9 mouse cellular contexts compared by ENCODE assay signal in genomic region chr9:53975122-53975518, GRCm38 (mm10). TPM values are rescaled to one million over a fixed set of nuclear protein-coding genes. Genes with fewer than 3 reads are reported as not detected.
DNase-seq lines count a peak whose midpoint lies in the region; ATAC-seq lines count a peak whose summit lies in the region.
"Had no signal": no experiment of that assay in that cellular context is flagged by ENCODE, and none has a peak within 500 bp of the region (broad histone marks: within the 10 kb centered on the region; RNA-seq: fewer than 3 reads in every experiment).

Gene Elmod1, minus strand, starts transcription at chr9:53975301.

- peak within 1 kb of the TSS; percentile 54; the same call in 1 of the 2 replicates for H3K9ac ChIP-seq in heart, embryonic 14.5 days (ENCODE audit: low read length)
- peak within 1 kb of the TSS; percentile 86 for H3K9ac ChIP-seq in forebrain, embryonic 15.5 days (replicated peaks)
- no peak within 1 kb of the TSS for H3K9ac ChIP-seq in kidney, embryonic 14.5 days (ENCODE audit: low read depth, low read length)
- H3K9ac ChIP-seq in limb, embryonic 13.5 days, result peak within 1 kb of the TSS; percentile 56
- H3K9ac ChIP-seq in neural tube, embryonic 13.5 days, result peak within 1 kb of the TSS; percentile 90

- H3K4me1 ChIP-seq in heart, embryonic 14.5 days (ENCODE audit: control insufficient read depth in 2 of 2, insufficient read depth in 2 of 2, low read length in 2 of 2), result peaks cover 0 to 6% of the 10 kb centered on the region in 2 experiments; a peak in 1 of 4 replicates
- H3K4me1 ChIP-seq in forebrain, embryonic 15.5 days, result peaks cover 19% of the 10 kb centered on the region
- 0 out of 2 replicates have a peak, but pooled peaks cover 5% of the 10 kb centered on the region for H3K4me1 ChIP-seq in kidney, embryonic 14.5 days (ENCODE audit: control insufficient read depth, insufficient read depth, low read length)
- peaks cover 15% of the 10 kb centered on the region for H3K4me1 ChIP-seq in limb, embryonic 13.5 days
- H3K4me1 ChIP-seq in neural tube, embryonic 13.5 days (replicated peaks), result peaks cover 19% of the 10 kb centered on the region

- peak within 1 kb of the TSS; percentile 46 to 49 for H3K4me3 ChIP-seq in heart, embryonic 14.5 days (ENCODE audit: control insufficient read depth in 1 of 2, insufficient read depth in 1 of 2, low read depth in 1 of 2, low read length in 2 of 2)
- H3K4me3 ChIP-seq in forebrain, embryonic 15.5 days, result peak within 1 kb of the TSS; percentile 75
- H3K4me3 ChIP-seq in kidney, embryonic 14.5 days (ENCODE audit: low read length), result peak within 1 kb of the TSS; percentile 42
- peak within 1 kb of the TSS; percentile 55 for H3K4me3 ChIP-seq in limb, embryonic 13.5 days
- H3K4me3 ChIP-seq in neural tube, embryonic 13.5 days, result peak within 1 kb of the TSS; percentile 80

- H3K4me2 ChIP-seq in heart, embryonic 14.5 days (ENCODE audit: low read length), result peak within 1 kb of the TSS; percentile 91
- peak within 1 kb of the TSS; percentile 83 for H3K4me2 ChIP-seq in forebrain, embryonic 15.5 days (replicated peaks)
- peak within 1 kb of the TSS; percentile 87 for H3K4me2 ChIP-seq in kidney, embryonic 14.5 days (replicated peaks; ENCODE audit: low read depth, low read length)
- peak within 1 kb of the TSS; percentile 97 for H3K4me2 ChIP-seq in limb, embryonic 13.5 days (replicated peaks)
- H3K4me2 ChIP-seq in neural tube, embryonic 13.5 days, result peak within 1 kb of the TSS; percentile 80

- no peak for DNase-seq in heart, adult 11 months
- DNase-seq in cerebellum, adult 11 months, result peak; percentile 71
- DNase-seq in thymus, postnatal 25 days, result no peak

- peak; percentile 61; the same call in 1 of the 2 replicates for ATAC-seq in heart, embryonic 14.5 days (ENCODE audit: insufficient number of reproducible peaks, insufficient read depth, low FRiP score, low read depth)
- ATAC-seq in forebrain, embryonic 15.5 days (replicated peaks), result peak; percentile 89
- peak; percentile 90 for ATAC-seq in kidney, embryonic 14.5 days (ENCODE audit: low FRiP score, low TSS enrichment)
- ATAC-seq in limb, embryonic 13.5 days (ENCODE audit: low FRiP score, low read depth), result peak; percentile 71
- peak; percentile 92 for ATAC-seq in neural tube, embryonic 13.5 days (ENCODE audit: low read depth)

- no peaks in the 10 kb centered on the region for H3K36me3 ChIP-seq in heart, embryonic 14.5 days (ENCODE audit: control insufficient read depth, insufficient read depth, low read length)
- no peaks in the 10 kb centered on the region for H3K36me3 ChIP-seq in forebrain, embryonic 15.5 days
- H3K36me3 ChIP-seq in kidney, embryonic 14.5 days (ENCODE audit: control insufficient read depth, insufficient read depth, low read length), result no peaks in the 10 kb centered on the region
- no peaks in the 10 kb centered on the region for H3K36me3 ChIP-seq in limb, embryonic 13.5 days
- no peaks in the 10 kb centered on the region for H3K36me3 ChIP-seq in neural tube, embryonic 13.5 days

- WGBS in heart, embryonic 14.5 days, result under 1% methylated on average over 33 of the region's 36 CpGs
- under 1% methylated on average over 36 of the region's 36 CpGs for WGBS in forebrain, embryonic 15.5 days
- 1% methylated on average over 36 of the region's 36 CpGs for WGBS in kidney, embryonic 14.5 days
- WGBS in limb, embryonic 13.5 days, result under 1% methylated on average over 36 of the region's 36 CpGs
- WGBS in neural tube, embryonic 13.5 days, result 1% methylated on average over 35 of the region's 36 CpGs

- H3K27me3 ChIP-seq in heart, embryonic 14.5 days (ENCODE audit: control insufficient read depth, insufficient read depth, low read length), result peaks cover 36% of the 10 kb centered on the region
- no peaks in the 10 kb centered on the region for H3K27me3 ChIP-seq in forebrain, embryonic 15.5 days
- H3K27me3 ChIP-seq in kidney, embryonic 14.5 days (ENCODE audit: control insufficient read depth, insufficient read depth, low read length), result peaks cover 32% of the 10 kb centered on the region
- H3K27me3 ChIP-seq in limb, embryonic 13.5 days, result peaks cover 43% of the 10 kb centered on the region
- peaks cover 10% of the 10 kb centered on the region; the same call in 1 of the 2 replicates for H3K27me3 ChIP-seq in neural tube, embryonic 13.5 days
- H3K27me3 ChIP-seq: CH12.LX had no signal

- H3K27ac ChIP-seq in heart, embryonic 14.5 days (replicated peaks in 1 of 2; ENCODE audit: control insufficient read depth in 1 of 2, insufficient read depth in 1 of 2, low read depth in 2 of 2, low read length in 2 of 2), result no peak within 1 kb of the TSS
- peak within 1 kb of the TSS; percentile 91 for H3K27ac ChIP-seq in forebrain, embryonic 15.5 days (replicated peaks)
- no peak within 1 kb of the TSS for H3K27ac ChIP-seq in kidney, embryonic 14.5 days (ENCODE audit: low read depth, low read length)
- no peak within 1 kb of the TSS for H3K27ac ChIP-seq in limb, embryonic 13.5 days
- H3K27ac ChIP-seq in neural tube, embryonic 13.5 days (replicated peaks), result peak within 1 kb of the TSS; percentile 93

- no peaks in the 10 kb centered on the region for H3K9me3 ChIP-seq in heart, embryonic 14.5 days (ENCODE audit: control insufficient read depth, low read length)
- no peaks in the 10 kb centered on the region for H3K9me3 ChIP-seq in forebrain, embryonic 15.5 days
- no peaks in the 10 kb centered on the region for H3K9me3 ChIP-seq in kidney, embryonic 14.5 days (ENCODE audit: control insufficient read depth, low read length)
- H3K9me3 ChIP-seq in limb, embryonic 13.5 days, result no peaks in the 10 kb centered on the region
- no peaks in the 10 kb centered on the region for H3K9me3 ChIP-seq in neural tube, embryonic 13.5 days

RNA-seq across cellular contexts. Expression of gene Elmod1, which starts in this region (rescaled TPM):
- 0.09 TPM in 1 of 2 replicates, not detected in the other for polyA plus RNA-seq in heart, embryonic 14.5 days (2014; fragmentation: Nextera tagmentation; extraction: Ambion mirVana)
- 34.7 and 34.8 TPM in 2 replicates for polyA plus RNA-seq in forebrain, embryonic 15.5 days (2015; fragmentation: Nextera tagmentation; extraction: Ambion mirVana)
- 0.24 and 0.41 TPM in 2 replicates for polyA plus RNA-seq in kidney, embryonic 14.5 days (2014; fragmentation: Nextera tagmentation; extraction: Ambion mirVana)
- polyA plus RNA-seq in limb, embryonic 13.5 days (2015; fragmentation: Nextera tagmentation; extraction: Ambion mirVana), result 0.46 and 0.56 TPM in 2 replicates
- 17.3 TPM in 2 replicates for polyA plus RNA-seq in neural tube, embryonic 13.5 days (2015; fragmentation: Nextera tagmentation; extraction: Ambion mirVana)

Comparison
In these comparisons a context has a peak if more than half of its experiments do, and no peak if none do; other contexts are left out.
1. RNA of gene Elmod1 (polyA plus RNA-seq): 34.7 to 34.8 TPM in forebrain, embryonic 15.5 days and 17.3 TPM in neural tube, embryonic 13.5 days; 0.46 to 0.56 TPM in limb, embryonic 13.5 days, 0.24 to 0.41 TPM in kidney, embryonic 14.5 days and 0.09 TPM in heart, embryonic 14.5 days; every median in the first group is over 10 times any median in the second.
2. Peak in ATAC-seq, H3K4me3 ChIP-seq, H3K9ac ChIP-seq and H3K4me2 ChIP-seq in heart, embryonic 14.5 days; RNA of the gene not detected or under 1 TPM.
3. Peak in ATAC-seq, H3K4me3 ChIP-seq and H3K4me2 ChIP-seq in kidney, embryonic 14.5 days; RNA of the gene not detected or under 1 TPM.
4. Peak in ATAC-seq, H3K4me3 ChIP-seq, H3K9ac ChIP-seq and H3K4me2 ChIP-seq in limb, embryonic 13.5 days; RNA of the gene not detected or under 1 TPM.
5. H3K27ac ChIP-seq: peak in forebrain, embryonic 15.5 days (single experiment) and neural tube, embryonic 13.5 days (single experiment); none in heart, embryonic 14.5 days (0 of 2), kidney, embryonic 14.5 days (single experiment) and limb, embryonic 13.5 days (single experiment).
6. Peak in every context shown above with its lines, with median percentiles within 50 percentile points of each other: ATAC-seq, H3K4me2 ChIP-seq and H3K4me3 ChIP-seq.